Mouse (Mus musculus): ENCODE data around the gene Pfdn5. TPM values are rescaled to one million over a fixed set of nuclear protein-coding genes. Genes with fewer than 3 reads are reported as not detected.

The Pfdn5 gene
- total RNA-seq (2021), result 100 to 1,000 TPM; 342 to 354 TPM
- long read RNA-seq, experiment 1, transcript Pfdn5-205 (6 exons, 1,062 nt), result major isoform, 149 of 198 reads
- long read RNA-seq, experiment 1, transcript Pfdn5-204 (5 exons, 374 nt), result minor isoform, 7 of 198 reads
- long read RNA-seq, experiment 1, partial matches to known transcripts, result 5 of 198 reads
- long read RNA-seq, experiment 1, other reads (novel, unspliced or antisense), result 33 of 198 reads
- long read RNA-seq, experiment 2, transcript Pfdn5-204 (5 exons, 374 nt), result minor isoform, 11 of 154 reads
- long read RNA-seq, experiment 2, transcript Pfdn5-205 (6 exons, 1,062 nt), result major isoform, 128 of 154 reads
- long read RNA-seq, experiment 2, partial matches to known transcripts, result 1 of 154 reads
- long read RNA-seq, experiment 2, other reads (novel, unspliced or antisense), result 11 of 154 reads

DNA sequence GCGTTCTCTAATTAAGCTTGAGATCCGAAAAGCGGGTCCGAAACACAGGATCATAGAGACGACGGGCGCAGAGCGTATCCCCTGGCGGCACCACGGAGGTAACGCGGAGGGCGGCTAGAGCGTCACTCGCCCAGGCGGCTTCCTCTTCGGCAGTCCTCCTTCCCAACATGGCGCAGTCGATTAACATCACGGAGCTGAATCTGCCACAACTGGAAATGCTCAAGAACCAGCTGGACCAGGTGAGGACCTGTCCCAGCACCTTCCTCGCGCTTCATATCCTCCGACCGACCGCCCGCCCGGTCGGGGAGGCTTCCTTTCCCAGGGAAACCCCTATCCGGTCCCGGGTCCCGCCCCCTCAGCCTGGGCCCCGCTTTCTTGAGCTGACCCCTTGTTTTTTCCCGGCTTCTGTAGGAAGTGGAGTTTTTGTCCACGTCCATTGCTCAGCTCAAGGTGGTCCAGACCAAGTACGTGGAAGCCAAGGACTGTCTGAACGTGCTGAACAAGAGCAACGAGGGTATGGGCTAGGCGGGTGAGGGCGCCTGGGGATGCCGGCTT, at the start of gene Pfdn5:
Gene Pfdn5 (plus strand): TSS at position 95 of the 555 bp plus-strand sequence.
- peak; percentile 91 for DNase-seq

DNA sequence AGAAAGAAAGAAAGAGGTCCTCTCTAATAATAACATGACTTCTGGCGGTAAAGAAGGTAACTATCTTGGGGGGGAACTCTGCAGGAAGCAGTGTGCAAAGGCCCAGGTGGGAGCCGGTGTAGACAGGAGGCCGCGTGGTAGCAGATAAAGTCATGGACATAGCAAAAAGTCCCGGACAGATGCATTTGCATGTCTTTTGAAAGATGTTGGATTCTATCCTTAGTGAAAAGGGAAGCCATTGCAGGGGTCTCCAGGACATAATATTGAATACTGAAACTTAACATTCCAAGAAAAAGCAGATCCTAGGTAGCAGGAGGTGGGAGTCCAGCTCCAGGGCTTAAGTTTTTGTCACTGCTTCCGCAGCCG, 47.2 kb upstream of the Pfdn5 start:
- DNase-seq, result no peak

DNA sequence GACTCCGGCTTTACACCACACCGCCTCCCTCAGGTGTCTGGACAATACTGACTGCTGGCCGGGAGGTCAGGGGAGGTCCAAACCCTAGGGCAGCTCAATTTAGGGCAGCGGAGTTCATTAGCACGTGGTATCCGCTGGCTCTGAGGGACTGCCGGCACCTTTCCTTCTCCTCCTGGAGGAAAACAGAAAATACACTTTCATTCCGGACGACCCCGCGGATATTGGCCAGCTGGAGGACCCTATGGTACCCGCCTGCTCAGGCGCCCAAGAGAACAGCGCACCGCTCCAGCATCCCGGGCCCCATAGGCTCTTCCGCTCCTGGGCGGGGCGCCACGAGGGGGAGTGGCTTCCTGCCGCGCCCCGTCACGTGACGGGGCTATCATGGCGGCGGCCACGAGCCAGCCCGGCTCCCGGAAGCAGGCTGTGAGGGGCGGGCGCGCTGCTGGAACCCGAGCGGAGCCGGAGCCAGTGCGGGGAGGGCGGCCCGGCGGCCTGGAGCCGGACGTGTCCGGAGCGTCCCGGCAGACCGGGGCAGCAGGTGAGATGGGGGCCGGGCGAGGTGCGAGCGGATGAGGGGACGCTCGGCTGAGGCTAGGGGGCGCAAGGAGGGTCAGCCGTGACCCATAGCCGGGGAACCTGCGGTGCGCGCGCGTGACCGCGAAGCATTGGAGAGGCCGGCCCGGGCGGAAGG, 46.7 kb upstream of the Pfdn5 start, which contains the start of gene Mfsd5:
Gene Mfsd5 (plus strand): TSS at position 363 of the 691 bp plus-strand sequence.
- peak; percentile 96 for DNase-seq

DNA sequence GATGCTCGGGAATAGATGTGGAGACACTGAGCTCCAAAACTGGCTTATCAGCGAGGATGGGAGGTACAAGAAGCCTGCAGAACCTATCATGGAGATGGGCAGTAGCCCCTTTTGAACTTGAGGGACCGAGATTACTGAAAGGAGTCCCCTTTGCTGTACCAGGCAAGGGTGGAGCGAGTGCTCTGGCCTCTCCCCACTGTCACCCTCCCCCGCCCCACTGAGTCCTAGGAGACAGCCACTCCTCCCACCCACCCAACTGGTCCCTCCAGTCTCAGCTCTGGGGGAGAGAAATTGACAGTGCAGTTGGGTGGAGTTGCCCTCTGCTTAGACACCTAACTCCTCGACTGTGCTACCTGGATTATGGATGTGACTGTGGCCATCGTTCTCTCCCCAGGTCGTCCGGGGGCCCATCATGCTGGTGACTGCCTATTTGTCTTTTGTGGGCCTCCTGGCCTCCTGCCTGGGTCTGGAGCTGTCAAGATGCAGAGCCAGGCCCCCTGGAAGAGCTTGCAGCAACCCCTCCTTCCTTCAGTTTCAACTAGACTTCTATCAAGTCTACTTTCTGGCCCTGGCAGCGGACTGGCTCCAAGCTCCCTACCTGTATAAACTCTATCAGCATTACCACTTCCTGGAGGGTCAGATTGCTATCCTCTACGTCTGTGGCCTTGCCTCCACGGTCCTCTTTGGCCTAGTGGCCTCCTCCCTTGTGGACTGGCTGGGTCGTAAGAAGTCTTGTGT, 46.0 kb upstream of the Pfdn5 start:
- DNase-seq, result no peak

DNA sequence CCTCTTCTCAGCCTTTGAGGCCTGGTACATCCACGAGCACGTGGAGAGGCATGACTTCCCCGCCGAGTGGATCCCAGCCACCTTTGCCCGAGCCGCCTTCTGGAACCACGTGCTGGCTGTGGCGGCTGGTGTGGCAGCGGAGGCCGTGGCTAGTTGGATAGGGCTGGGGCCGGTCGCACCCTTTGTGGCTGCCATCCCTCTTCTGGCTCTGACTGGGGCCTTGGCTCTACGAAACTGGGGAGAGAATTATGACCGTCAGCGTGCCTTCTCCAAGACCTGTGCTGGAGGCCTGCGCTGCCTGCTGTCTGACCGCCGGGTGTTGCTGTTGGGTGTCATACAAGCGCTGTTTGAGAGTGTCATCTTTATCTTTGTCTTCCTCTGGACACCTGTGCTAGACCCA, 45.3 kb upstream of the Pfdn5 start:
- DNase-seq, result no peak

DNA sequence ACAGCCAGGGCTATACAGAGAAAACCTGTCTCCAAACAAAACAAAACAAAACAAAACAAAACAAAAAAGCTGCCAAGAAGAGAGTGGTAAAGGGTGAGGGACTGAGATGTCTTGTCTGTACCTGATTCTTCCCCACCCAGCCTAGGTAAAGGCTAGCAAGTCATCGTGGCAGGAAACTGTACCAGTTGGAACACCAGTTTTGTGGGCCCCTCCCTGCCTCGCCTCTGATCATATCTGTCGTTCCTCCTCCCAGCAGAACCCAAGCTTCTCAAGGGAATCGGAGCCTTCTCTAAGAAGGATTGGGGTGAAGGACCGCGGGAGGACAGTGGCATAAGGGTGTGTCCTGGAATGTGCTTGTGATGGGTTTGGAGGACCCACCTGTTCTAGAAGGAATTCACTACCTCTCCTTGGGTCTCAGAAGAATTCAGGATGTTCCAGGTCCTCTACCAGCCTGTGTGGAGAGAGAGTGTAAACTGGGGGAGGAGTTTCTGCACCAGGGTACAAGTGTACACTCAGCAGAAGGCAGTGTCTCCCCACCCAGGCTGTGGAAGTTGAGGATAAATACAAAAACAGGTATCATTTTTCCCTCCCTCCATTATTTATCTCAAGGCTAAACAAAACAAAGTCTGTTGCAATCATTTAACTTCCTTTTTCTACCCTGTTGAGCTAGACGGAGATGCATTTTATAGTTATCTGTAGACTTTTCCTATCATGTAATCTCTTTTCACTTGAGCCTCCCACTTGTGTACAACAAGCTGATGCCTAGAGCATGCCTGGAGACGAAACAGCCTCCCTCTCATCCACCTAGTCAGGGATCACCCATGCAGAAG, 43.2 kb upstream of the Pfdn5 start:
- DNase-seq, result no peak

DNA sequence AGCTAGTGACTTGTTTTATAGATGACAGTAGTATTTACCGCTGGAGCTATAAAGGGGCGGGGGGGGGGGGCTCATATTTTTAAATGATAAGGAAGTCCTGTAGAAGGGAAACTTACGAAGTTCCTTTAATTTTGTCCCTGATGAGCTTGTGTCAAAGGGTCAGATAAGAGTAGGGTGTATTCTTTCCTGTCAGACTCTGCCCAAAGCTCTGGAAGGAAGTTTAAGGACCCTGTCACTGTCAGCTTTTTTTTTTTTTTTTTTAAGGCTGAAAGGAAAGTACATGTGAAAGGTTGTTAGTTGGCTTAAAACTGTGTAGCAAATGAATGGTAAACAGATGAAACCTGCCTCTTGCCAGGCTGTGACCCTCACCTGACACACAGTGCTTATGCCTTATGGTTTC, 42.3 kb upstream of the Pfdn5 start:
- no peak for DNase-seq

DNA sequence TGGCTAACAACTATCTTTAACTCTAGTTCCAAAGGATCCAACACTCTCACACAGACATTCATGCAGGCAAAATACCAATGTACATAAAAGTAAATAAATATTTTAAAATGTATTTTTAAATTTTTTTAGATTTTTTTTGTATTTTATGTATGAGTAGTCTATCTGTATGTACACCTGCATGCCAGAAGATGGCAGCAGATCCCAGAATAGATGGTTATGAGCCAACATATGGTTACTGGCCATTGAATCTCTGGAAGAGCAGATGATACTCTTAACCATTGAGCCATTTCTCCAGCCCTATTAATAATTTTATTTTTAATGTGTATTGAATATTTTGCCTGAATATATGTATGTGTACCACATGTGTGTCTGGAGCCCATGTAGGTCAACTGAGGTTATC, 38.5 kb upstream of the Pfdn5 start:
- DNase-seq, result peak; percentile 58

DNA sequence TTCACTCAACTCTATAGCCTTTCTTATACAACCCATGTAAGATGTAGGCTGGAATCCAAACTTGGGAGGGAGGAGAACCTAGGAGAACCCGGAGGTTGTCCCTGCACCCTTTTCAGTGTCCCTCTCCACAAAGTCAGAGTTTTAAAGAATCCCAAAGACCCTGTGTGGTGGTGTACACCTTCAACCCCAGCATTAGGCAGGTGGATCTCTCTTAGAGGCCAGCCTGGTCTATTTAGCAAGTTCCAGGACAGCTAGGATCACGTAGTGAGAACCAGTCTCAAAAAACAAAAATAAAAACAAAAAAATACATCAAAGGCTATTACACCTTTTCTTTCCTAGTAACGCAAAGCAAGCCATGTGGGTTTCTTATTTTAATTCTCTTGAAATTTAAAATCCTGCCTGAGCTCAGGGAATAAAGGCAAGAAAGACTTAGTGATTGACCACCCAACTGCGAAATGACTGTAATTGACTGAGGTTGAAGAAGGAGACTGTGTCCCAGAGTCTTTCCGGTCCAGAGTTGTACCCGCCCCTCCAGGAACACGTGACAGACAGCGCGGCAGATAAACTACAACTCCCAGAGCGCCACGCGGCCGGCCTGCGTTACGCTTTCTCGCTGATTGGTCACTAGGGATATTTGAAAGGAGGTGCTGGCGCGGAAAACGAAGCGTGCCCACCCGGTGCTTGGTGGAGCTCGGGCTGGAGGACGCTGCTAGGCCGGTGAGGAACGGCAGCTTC, 30.1 kb upstream of the Pfdn5 start, which contains the start of gene Espl1:
Gene Espl1 (plus strand): TSS at position 634 of the 735 bp plus-strand sequence.
- peak; percentile 96 for DNase-seq

DNA sequence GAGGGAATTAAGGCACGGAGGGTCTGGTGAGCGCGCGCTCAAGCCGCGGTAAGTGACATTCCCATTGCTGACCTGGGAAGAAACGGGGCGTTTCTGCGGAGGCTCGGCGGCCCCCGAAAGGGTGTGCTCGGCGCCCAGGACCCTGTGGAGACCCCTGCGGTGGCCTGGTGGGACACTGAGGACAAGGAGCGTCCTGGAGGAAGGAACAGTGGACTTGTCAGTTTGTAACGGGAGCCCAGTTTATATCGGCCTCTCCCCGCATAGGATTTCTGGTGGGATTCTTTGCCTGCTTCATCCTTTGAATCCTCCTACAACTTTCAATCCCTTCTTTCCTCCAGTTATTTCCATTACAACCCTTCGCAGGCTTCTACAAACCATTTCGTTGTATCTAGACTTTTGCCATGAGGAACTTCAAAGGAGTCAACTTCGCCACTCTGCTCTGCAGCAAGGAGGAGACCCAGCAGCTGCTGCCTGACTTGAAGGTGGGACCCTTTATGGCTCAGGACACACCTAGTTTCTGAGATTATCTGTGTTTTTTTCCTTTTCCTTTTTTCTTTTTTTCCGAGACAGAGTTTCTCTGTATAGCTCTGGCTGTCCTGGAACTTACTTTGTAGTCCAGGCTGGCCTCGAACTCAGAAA, 29.4 kb upstream of the Pfdn5 start:
- DNase-seq, result no peak

DNA sequence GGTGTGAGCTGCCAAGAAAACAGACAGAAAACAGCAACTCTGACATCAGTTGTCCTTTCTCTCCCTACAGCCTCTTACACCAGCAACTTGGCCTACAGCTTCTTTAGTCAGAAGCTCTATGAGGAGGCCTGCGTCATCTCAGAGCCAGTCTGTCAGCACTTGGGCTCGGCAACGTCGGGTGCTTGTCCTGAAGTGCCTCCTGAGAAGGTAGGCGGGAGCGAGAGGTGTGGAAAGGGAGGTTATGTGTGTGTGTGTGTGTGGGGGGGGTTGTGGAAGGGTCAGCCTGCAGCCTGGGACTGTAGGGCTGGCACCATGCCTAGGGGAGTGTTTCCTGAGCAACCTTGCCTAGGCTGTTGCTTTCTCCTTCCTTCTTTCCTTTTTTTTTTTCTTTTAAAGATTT, 23.4 kb upstream of the Pfdn5 start:
- no peak for DNase-seq

DNA sequence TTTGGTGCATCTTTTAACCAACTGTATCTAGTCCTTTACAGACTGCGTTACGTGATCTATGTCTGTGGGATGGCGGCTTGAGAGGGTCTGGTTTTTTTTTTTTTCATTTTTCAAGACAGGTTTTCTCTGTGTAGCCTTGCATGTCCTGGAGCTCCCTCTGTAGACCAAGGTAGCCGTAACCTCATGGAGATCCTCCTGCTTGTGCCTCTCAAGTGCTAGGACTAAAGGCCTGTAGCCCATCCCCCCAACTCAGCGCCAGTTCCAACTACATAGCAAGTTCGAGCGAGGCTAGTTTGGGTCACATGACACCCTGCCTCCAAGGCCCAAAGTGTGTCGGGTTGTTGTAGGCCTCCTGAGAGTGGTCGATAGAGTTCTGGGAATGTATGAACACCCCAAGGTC, 17.2 kb upstream of the Pfdn5 start:
- DNase-seq, result no peak

DNA sequence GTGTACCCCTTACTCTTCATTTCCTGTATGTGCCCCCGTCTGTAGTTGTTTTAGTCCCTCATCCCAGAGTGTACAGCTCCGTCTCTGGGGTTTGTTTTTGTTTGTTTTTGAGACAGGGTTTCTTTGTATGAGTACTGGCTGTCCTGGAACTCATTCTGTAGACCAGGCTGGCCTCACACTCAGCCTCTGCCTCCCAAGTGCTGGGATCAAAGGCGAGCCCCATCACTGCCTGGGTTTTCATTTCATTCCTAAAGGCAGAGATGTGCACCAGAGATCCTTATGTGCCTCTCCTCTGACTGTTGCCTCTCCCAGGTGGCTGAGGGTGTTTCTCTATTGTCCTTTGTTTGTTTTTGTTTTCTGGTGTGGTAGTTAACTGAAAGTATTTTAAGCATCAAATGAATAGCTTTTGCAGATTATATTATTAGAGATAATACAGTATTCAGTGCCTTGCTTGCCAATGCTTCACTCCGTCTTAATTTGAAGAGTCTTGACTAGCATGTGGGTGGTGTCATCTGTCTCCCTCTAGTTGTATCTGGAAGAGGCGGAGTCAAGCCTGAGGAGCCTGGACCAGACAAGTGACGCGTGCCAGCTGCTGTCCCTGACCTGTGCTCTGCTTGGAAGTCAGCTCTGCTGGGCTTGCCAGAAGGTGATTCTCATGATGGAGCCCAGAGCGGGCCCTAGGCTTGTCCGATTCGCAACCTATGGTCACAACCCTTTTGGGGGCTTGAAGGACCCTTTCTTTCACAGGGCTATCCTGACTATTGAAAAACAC, 15.7 kb upstream of the Pfdn5 start:
- peak; percentile 59 for DNase-seq

DNA sequence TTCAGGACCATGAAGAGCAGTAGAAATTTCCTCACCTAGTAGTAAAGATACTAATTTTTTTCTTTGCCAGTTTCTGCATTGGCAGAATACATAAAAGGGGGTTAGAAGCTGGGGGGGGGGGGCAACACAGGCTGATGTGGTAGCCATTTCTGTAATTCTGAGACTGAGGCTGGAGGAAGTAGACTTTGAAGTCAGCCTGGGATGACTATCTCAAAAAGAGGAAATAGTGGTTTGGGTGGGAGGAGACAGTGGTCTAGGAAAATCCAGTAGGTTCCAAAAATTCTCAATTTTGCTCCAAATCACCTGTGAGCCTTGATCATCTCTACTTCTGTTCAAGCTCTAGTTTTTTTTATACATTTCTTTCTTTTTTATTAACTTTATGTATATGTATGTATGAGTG, 14.4 kb upstream of the Pfdn5 start:
- DNase-seq, result no peak

DNA sequence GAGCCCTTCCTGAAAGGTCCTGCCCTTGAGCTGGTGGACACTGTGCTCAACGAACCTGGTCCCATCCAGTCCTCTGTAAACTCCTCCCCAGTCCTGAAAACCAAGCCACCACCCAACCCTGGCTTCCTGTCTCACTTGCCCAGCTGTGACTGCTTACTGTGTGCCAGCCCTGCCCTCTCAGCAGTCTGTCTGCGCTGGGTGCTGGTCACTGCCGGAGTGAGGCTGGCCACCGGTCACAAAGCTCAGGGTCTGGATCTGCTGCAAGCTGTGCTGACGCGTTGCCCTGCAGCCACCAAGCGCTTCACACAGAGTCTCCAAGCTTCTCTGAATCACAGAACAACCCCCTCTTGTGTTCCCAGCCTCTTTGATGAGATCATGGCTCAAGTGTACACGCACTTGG, 10.6 kb upstream of the Pfdn5 start:
- no peak for DNase-seq

DNA sequence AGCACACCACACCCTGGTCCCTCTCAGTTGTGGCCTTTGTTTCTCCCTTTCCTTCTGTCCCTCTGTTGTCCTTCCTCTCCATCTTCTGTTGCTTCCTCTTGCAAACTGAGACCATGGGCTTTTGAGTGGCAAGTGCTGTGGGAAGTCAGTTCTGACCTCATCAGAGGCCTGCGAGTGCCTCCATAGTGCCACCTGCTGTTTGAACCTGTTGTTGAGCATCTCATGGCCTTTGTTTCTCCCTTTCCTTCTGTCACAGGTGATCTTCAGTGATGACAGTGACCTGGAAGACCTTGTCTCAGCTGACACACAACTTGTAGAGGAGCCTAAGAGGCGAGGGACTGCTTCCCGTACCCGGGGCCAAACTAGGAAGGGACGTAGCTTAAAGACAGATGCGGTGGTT, 9.7 kb upstream of the Pfdn5 start:
- DNase-seq, result peak; percentile 76

DNA sequence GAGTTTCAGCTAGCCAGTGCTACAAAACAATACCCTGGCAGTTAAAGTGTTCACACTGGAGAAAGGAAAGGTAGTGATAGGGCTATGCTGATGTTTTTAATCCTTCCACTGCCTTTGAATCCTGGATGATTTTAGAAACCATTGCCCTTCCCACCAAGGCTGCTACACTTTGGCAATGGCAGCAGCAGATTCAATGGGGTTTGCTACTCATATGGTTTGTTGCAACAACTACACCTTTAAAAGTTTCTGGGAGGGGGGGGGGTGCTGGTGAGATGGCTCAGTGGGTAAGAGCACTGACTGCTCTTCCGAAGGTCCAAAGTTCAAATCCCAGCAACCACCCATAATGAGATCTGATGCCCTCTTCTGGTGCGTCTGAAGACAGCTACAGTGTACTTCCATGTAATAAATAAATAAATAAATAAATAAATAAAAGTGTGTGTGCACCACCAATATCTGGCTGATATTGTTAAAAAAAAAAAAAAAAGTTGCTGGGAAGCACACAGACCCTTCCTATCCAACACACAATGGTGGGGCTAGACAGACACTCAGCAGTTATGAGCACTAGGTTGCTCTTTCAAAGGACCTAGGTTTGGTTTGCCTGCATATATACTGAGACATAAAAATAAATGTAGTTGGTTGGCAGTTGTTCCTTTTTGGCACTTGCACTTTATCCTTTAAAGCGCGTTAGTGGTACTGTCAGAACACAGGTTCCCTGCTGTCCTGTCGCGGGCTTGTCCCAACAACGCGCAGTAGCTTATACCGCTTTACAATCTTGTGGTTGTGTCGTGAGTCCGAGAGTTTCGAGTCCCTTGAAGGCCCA, 1.1 kb upstream of the Pfdn5 start:
- no peak for DNase-seq

DNA sequence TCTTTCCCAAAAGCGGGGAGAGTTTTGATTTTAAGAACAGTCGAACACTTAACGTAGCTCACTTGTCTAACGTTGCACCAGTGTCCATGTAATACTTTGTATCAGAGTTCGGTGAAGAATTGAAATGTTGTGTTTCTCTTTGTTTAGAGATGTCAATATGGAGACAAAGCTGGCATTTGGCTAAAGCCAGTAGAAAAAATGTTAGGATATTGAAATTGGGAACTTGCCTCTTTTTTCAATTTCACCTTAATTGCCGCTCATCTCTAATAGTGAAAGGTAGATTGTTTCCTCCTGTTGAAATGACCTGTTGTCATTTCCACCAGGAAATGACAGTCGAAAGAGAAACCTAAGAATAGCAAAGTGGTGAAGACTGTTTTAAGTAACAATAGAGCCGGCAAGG, 976 bp downstream of the Pfdn5 start:
- DNase-seq, result no peak

DNA sequence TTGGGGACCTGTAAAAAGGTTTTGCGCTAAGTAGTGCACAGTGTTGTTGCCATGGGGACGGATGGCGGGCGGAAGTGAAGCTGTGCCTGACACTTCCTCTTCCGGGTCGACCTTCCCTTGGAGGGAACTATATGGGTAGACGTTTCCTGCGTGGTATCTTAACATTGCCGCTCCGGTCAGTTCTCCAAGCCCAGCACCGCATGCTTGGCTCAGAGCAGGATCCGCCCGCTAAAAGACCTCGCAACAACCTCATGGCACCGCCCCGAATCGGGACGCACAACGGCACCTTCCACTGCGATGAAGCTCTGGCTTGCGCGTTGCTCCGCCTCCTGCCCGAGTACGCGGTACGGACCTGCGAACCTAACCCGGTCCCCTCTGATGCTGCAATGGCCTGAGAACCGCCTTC, 5.7 kb downstream of the Pfdn5 start, which contains the start of gene Myg1:
Gene Myg1 (plus strand): TSS at position 100 of the 406 bp plus-strand sequence.
- peak; percentile 91 for DNase-seq
